Mouse (Mus musculus): ENCODE measurements at regions not wholly inside any gene's neighbourhood (a gene's known extent, or its start where the extent isn't known, plus 50 kb on each side); places are given as distances from the start of the nearest gene placed in this dataset.

GRCm38 (mm10) chr10:70799191-70799742, 143.5 kb upstream of the Phyhipl start:
- H3K27ac ChIP-seq (ENCODE audit: low read length): no peak overlapping the region
- no peaks in the 10 kb centered on the region for H3K27me3 ChIP-seq (replicated peaks; ENCODE audit: control insufficient read depth, insufficient read depth, low read length)
- H3K9me3 ChIP-seq (ENCODE audit: control insufficient read depth, low read length): no peaks in the 10 kb centered on the region
- no peak overlapping the region for H3K9ac ChIP-seq (ENCODE audit: low read depth, low read length)
- WGBS: 81% methylated on average over 11 of the region's 11 CpGs
- no peak for ATAC-seq
- H3K4me3 ChIP-seq (ENCODE audit: low read length): no peak overlapping the region
- no peak overlapping the region for H3K4me2 ChIP-seq (ENCODE audit: low read depth, low read length)
- no peaks in the 10 kb centered on the region for H3K4me1 ChIP-seq (ENCODE audit: control insufficient read depth, insufficient read depth, low read length)
- H3K36me3 ChIP-seq (ENCODE audit: control insufficient read depth, insufficient read depth, low read length): no peaks in the 10 kb centered on the region

DNA sequence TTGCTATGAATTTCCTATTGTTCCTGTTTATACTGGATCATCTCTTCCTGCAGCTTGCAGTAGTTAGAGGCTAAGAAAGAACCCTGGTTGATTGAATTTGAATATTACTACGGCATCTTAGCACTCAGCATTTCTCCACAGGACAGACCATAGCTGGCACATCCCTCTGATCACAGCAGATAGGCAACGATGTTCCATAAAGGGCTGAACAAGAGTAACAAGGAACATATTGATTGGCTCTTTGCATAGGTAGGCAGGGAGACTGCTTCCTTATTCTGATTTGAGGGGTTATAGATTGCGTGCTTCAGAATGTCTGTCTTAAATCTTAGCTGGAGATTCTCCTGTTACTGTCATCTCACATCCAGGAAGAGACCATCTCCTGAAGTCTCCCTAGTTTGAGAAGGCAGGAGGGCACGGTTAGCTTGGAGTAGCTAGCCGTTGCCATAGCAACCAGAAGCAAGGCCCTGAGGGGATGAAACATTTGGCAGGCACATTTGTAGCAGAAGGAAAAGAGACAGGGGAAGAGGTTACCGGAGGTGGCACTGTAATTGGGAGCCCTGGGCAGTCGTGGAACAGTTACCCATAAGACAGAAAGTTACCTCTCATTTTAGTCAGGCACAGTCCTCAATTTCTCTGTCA, 133.2 kb upstream of the Phyhipl start:
- Histone ChIP-seq H3K4me3 (ENCODE audit: low read length) (no peak overlapping the region), H3K36me3 (ENCODE audit: control insufficient read depth, insufficient read depth, low read length) (no peaks in the 10 kb centered on the region), H3K27ac (ENCODE audit: low read length) (no peak overlapping the region), H3K9me3 (ENCODE audit: control insufficient read depth, low read length) (no peaks in the 10 kb centered on the region), H3K4me2 (ENCODE audit: low read depth, low read length) (no peak overlapping the region), H3K27me3 (replicated peaks; ENCODE audit: control insufficient read depth, insufficient read depth, low read length) (no peaks in the 10 kb centered on the region), H3K4me1 (ENCODE audit: control insufficient read depth, insufficient read depth, low read length) (no peaks in the 10 kb centered on the region), H3K9ac (ENCODE audit: low read depth, low read length) (no peak overlapping the region)
- no peak for ATAC-seq
- 61% methylated on average over 7 of the region's 7 CpGs for WGBS

GRCm38 (mm10) chr10:70781036-70781435, 125.3 kb upstream of the Phyhipl start:
- H3K27ac ChIP-seq (ENCODE audit: low read length): no peak overlapping the region
- H3K4me2 ChIP-seq (ENCODE audit: low read depth, low read length): no peak overlapping the region
- no peaks in the 10 kb centered on the region for H3K36me3 ChIP-seq (ENCODE audit: control insufficient read depth, insufficient read depth, low read length)
- H3K9ac ChIP-seq (ENCODE audit: low read depth, low read length): no peak overlapping the region
- H3K27me3 ChIP-seq (replicated peaks; ENCODE audit: control insufficient read depth, insufficient read depth, low read length): no peaks in the 10 kb centered on the region
- no peak overlapping the region for H3K4me3 ChIP-seq (ENCODE audit: low read length)
- H3K9me3 ChIP-seq (ENCODE audit: control insufficient read depth, low read length): no peaks in the 10 kb centered on the region
- ATAC-seq: no peak
- no peaks in the 10 kb centered on the region for H3K4me1 ChIP-seq (ENCODE audit: control insufficient read depth, insufficient read depth, low read length)
- WGBS: 97% methylated on average over 3 of the region's 3 CpGs

- Histone ChIP-seq H3K4me1 (ENCODE audit: control insufficient read depth, insufficient read depth, low read length) (no peaks in the 10 kb centered on the region), H3K36me3 (ENCODE audit: control insufficient read depth, insufficient read depth, low read length) (no peaks in the 10 kb centered on the region)
- 90% methylated on average over 11 of the region's 11 CpGs for WGBS
Measured at GRCm38 (mm10) chr10:70778596-70778995, 122.8 kb upstream of the Phyhipl start.

GRCm38 (mm10) chr10:70774571-70774970, 118.8 kb upstream of the Phyhipl start:
- Histone ChIP-seq H3K4me2 (ENCODE audit: low read depth, low read length) (no peak overlapping the region), H3K27me3 (replicated peaks; ENCODE audit: control insufficient read depth, insufficient read depth, low read length) (no peaks in the 10 kb centered on the region), H3K9me3 (ENCODE audit: control insufficient read depth, low read length) (no peaks in the 10 kb centered on the region), H3K27ac (ENCODE audit: low read length) (no peak overlapping the region), H3K9ac (ENCODE audit: low read depth, low read length) (no peak overlapping the region), H3K36me3 (ENCODE audit: control insufficient read depth, insufficient read depth, low read length) (no peaks in the 10 kb centered on the region), H3K4me1 (ENCODE audit: control insufficient read depth, insufficient read depth, low read length) (no peaks in the 10 kb centered on the region), H3K4me3 (ENCODE audit: low read length) (no peak overlapping the region)
- 82% methylated on average over 2 of the region's 2 CpGs for WGBS
- no peak for ATAC-seq

More at GRCm38 (mm10) chr10:70778596-70778995, 122.8 kb upstream of the Phyhipl start:
- Histone ChIP-seq H3K27ac (ENCODE audit: low read length) (no peak overlapping the region), H3K9ac (ENCODE audit: low read depth, low read length) (no peak overlapping the region), H3K4me3 (ENCODE audit: low read length) (no peak overlapping the region), H3K4me2 (ENCODE audit: low read depth, low read length) (no peak overlapping the region), H3K27me3 (replicated peaks; ENCODE audit: control insufficient read depth, insufficient read depth, low read length) (no peaks in the 10 kb centered on the region), H3K9me3 (ENCODE audit: control insufficient read depth, low read length) (no peaks in the 10 kb centered on the region)
- no peak for ATAC-seq

GRCm38 (mm10) chr10:70774159-70774558, 118.4 kb upstream of the Phyhipl start:
- Histone ChIP-seq H3K9ac (ENCODE audit: low read depth, low read length) (no peak overlapping the region), H3K36me3 (ENCODE audit: control insufficient read depth, insufficient read depth, low read length) (no peaks in the 10 kb centered on the region), H3K4me2 (ENCODE audit: low read depth, low read length) (no peak overlapping the region), H3K27ac (ENCODE audit: low read length) (no peak overlapping the region), H3K4me3 (ENCODE audit: low read length) (no peak overlapping the region), H3K4me1 (ENCODE audit: control insufficient read depth, insufficient read depth, low read length) (no peaks in the 10 kb centered on the region), H3K9me3 (ENCODE audit: control insufficient read depth, low read length) (no peaks in the 10 kb centered on the region), H3K27me3 (replicated peaks; ENCODE audit: control insufficient read depth, insufficient read depth, low read length) (no peaks in the 10 kb centered on the region)
- ATAC-seq: no peak
- 78% methylated on average over 3 of the region's 4 CpGs for WGBS

GRCm38 (mm10) chr10:70767461-70767860, 111.7 kb upstream of the Phyhipl start:
- WGBS: 82% methylated on average over 7 of the region's 7 CpGs
- Histone ChIP-seq H3K4me1 (ENCODE audit: control insufficient read depth, insufficient read depth, low read length) (no peaks in the 10 kb centered on the region), H3K36me3 (ENCODE audit: control insufficient read depth, insufficient read depth, low read length) (no peaks in the 10 kb centered on the region), H3K27me3 (replicated peaks; ENCODE audit: control insufficient read depth, insufficient read depth, low read length) (no peaks in the 10 kb centered on the region), H3K4me2 (ENCODE audit: low read depth, low read length) (no peak overlapping the region), H3K9ac (ENCODE audit: low read depth, low read length) (no peak overlapping the region), H3K27ac (ENCODE audit: low read length) (no peak overlapping the region), H3K9me3 (ENCODE audit: control insufficient read depth, low read length) (no peaks in the 10 kb centered on the region), H3K4me3 (ENCODE audit: low read length) (no peak overlapping the region)
- no peak for ATAC-seq

- no peak overlapping the region for H3K4me3 ChIP-seq (ENCODE audit: low read length)
- no peak for ATAC-seq
- H3K27me3 ChIP-seq (replicated peaks; ENCODE audit: control insufficient read depth, insufficient read depth, low read length): no peaks in the 10 kb centered on the region
- no peaks in the 10 kb centered on the region for H3K9me3 ChIP-seq (ENCODE audit: control insufficient read depth, low read length)
- no peak overlapping the region for H3K9ac ChIP-seq (ENCODE audit: low read depth, low read length)
- 83% methylated on average over 1 of the region's 1 CpGs for WGBS
- no peaks in the 10 kb centered on the region for H3K4me1 ChIP-seq (ENCODE audit: control insufficient read depth, insufficient read depth, low read length)
- no peak overlapping the region for H3K27ac ChIP-seq (ENCODE audit: low read length)
- H3K36me3 ChIP-seq (ENCODE audit: control insufficient read depth, insufficient read depth, low read length): no peaks in the 10 kb centered on the region
- no peak overlapping the region for H3K4me2 ChIP-seq (ENCODE audit: low read depth, low read length)
Measured at GRCm38 (mm10) chr10:70766869-70767268, 111.1 kb upstream of the Phyhipl start.

DNA sequence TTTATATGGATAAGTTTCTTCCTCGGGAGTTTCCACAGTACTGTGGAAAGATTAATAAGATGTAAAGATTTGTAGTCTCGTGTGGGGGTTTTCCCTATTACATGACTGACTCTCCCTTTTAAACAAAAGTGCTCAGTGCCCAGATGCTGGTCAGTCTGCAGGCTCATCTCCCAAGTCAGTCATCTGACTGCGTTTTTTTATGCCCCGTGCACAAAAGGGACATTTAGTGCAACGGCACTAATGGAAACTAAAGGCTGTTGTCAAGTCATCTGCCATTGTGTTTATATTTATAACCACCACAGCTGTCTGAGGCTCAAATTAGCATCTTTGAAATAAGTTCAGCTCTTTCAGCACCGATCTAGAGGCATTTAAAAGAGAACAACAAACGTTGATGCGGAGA, 110.7 kb upstream of the Phyhipl start:
- Histone ChIP-seq H3K4me3 (ENCODE audit: low read length) (no peak overlapping the region), H3K27ac (ENCODE audit: low read length) (no peak overlapping the region), H3K27me3 (replicated peaks; ENCODE audit: control insufficient read depth, insufficient read depth, low read length) (no peaks in the 10 kb centered on the region), H3K9ac (ENCODE audit: low read depth, low read length) (no peak overlapping the region), H3K36me3 (ENCODE audit: control insufficient read depth, insufficient read depth, low read length) (no peaks in the 10 kb centered on the region), H3K9me3 (ENCODE audit: control insufficient read depth, low read length) (no peaks in the 10 kb centered on the region), H3K4me2 (ENCODE audit: low read depth, low read length) (no peak overlapping the region), H3K4me1 (ENCODE audit: control insufficient read depth, insufficient read depth, low read length) (no peaks in the 10 kb centered on the region)
- ATAC-seq: no peak
- 62% methylated on average over 8 of the region's 8 CpGs for WGBS

DNA sequence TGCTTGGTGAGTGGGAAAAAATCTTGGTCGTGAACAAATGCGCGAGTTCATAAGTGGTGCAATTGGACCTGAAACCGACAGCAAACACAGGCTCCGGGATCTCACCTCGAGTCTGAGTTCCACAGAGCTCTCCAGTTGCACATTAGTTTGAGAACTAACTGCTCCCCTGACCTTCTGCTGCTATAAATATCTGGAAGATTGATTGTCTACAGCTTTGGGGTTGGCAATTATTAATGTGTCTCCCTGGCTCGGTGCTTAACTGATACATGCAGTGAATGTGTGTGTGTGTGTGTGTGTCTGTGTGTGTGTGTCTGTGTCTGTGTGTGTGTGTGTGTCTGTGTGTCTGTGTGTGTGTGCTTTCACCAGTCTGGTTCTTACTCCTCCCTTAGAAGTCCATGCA, 107.4 kb upstream of the Phyhipl start:
- Histone ChIP-seq H3K9ac (ENCODE audit: low read depth, low read length) (no peak overlapping the region), H3K4me2 (ENCODE audit: low read depth, low read length) (no peak overlapping the region), H3K9me3 (ENCODE audit: control insufficient read depth, low read length) (no peaks in the 10 kb centered on the region), H3K27me3 (replicated peaks; ENCODE audit: control insufficient read depth, insufficient read depth, low read length) (no peaks in the 10 kb centered on the region), H3K36me3 (ENCODE audit: control insufficient read depth, insufficient read depth, low read length) (no peaks in the 10 kb centered on the region), H3K27ac (ENCODE audit: low read length) (no peak overlapping the region), H3K4me1 (ENCODE audit: control insufficient read depth, insufficient read depth, low read length) (no peaks in the 10 kb centered on the region), H3K4me3 (ENCODE audit: low read length) (no peak overlapping the region)
- ATAC-seq: no peak
- 19% methylated on average over 7 of the region's 7 CpGs for WGBS

Data from intestine, embryonic 16.5 days (tissue).